Mouse (Mus musculus) hindbrain, embryonic 15.5 days (tissue): Measurements from ENCODE around the gene Rxylt1. TPM values are rescaled to one million over a fixed set of nuclear protein-coding genes. Genes with fewer than 3 reads are reported as not detected.

ENCODE experiments used
- ATAC-seq: fragments of 200-750 bp; cut with Nextera tagmentation; 2 replicates; pipeline ENCODE4 v1.8.0; 2017; ENCODE audit warnings: low read depth, moderate number of reproducible peaks, moderate TSS enrichment; ENCODE audit not compliant: low FRiP score
- H3K27ac ChIP-seq: fragments of 300-500 bp; sonication (generic); replicated peaks from 2 replicates; pipeline ENCODE4 v1.5.1; 2015; ENCODE audit warnings: mild to moderate bottlenecking, inconsistent platforms
- H3K27me3 ChIP-seq: fragments of 300-500 bp; sonication (generic); 2 replicates; pipeline ENCODE4 v1.6.1; 2015; ENCODE audit warnings: control low read depth, inconsistent platforms
- H3K36me3 ChIP-seq: fragments of 300-500 bp; sonication (generic); 2 replicates; pipeline ENCODE4 v1.6.1; 2015; ENCODE audit warnings: control low read depth, inconsistent platforms
- H3K4me1 ChIP-seq: fragments of 300-500 bp; sonication (generic); replicated peaks from 2 replicates; pipeline ENCODE4 v1.6.1; 2015; ENCODE audit warnings: control low read depth, inconsistent platforms
- H3K4me2 ChIP-seq: fragments of 300-500 bp; sonication (generic); 2 replicates; pipeline ENCODE4 v1.6.1; 2015; ENCODE audit warnings: moderate library complexity, mild to moderate bottlenecking, inconsistent platforms
- H3K4me3 ChIP-seq: fragments of 300-500 bp; sonication (generic); 2 replicates; pipeline ENCODE4 v1.5.1; 2015; ENCODE audit warnings: mild to moderate bottlenecking, inconsistent platforms
- H3K9ac ChIP-seq: fragments of 300-500 bp; sonication (generic); 2 replicates; pipeline ENCODE4 v1.6.1; 2015; ENCODE audit warnings: inconsistent platforms
- H3K9me3 ChIP-seq: fragments of 300-500 bp; sonication (generic); 2 replicates; pipeline ENCODE4 v1.6.1; 2016; ENCODE audit warnings: control low read depth, inconsistent platforms
- WGBS: fragments of 180-500 bp; shearing (Covaris S2); methylation state at CpG from one replicate; pipeline ENCODE4 v1.1.7; 2015; 5-methylcytosine and 5-hydroxymethylcytosine counted together
- polyA plus RNA-seq: library from polyadenylated mRNA; unstranded; fragments of >200 nt; fragmentation: Nextera tagmentation; extraction: Ambion mirVana; gene quantifications from 2 replicates; pipeline ENCODE4 v1.2.1, GENCODE M21; 2015

Gene Rxylt1
- polyA plus RNA-seq: 39.5 and 42.3 TPM in 2 replicates

DNA sequence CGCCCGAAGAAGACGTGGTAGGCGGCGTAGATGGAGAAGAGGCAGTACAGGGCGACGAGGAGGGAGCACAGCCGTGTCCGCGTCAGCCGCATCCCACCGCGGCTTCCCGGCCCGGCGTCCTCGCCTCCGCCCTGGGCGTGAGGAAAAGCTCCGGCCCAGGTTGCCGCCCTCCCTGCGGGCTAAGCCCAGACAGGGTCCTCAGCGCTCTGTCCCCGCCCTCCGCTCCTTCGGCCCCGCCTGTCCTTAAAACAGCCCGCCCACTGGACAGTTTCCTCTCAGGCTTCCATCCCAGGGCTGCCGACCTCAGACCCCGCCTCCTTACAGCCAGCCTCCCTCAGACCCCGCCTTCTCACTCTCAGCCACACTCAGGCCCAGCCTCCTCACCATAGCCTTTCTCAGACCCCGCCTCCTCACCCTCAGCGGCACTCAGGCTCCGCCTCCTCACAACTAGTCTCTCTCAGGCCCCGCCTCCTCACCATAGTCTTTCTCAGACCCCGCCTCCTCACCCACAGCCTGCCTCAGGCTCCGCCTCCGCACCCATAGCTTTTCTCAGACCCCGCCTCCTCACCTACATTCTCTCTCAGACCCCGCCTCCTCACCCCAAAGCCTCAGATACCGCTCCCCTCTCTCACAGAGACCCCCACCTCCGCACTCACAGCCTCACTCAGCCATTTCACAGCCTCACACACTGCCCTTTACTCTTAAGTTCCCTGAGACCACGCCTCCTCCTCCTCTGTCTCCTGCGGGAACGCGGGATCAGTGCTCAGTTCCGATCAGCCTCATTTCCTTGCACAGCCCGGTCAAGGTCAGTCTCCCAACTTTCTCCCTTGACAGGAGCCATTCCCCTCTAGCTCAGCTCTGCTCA lies at the start of gene Rxylt1:
Rxylt1 (minus strand) TSS at position 392 of the 865 bp plus-strand sequence.
- H3K9me3 ChIP-seq: no peaks in the 10 kb centered on the region
- peak within 1 kb of the TSS; percentile 93 for H3K27ac ChIP-seq
- peak within 1 kb of the TSS; percentile 86 for H3K9ac ChIP-seq
- ATAC-seq: peak; percentile 98
- 0 out of 2 replicates have a peak, but pooled peaks cover 6% of the 10 kb centered on the region for H3K36me3 ChIP-seq
- H3K4me3 ChIP-seq: peak within 1 kb of the TSS; percentile 89
- H3K4me1 ChIP-seq: peaks cover 12% of the 10 kb centered on the region
- 1% methylated on average over 45 of the region's 48 CpGs for WGBS
- H3K27me3 ChIP-seq: no peaks in the 10 kb centered on the region
- H3K4me2 ChIP-seq: peak within 1 kb of the TSS; percentile 91

DNA sequence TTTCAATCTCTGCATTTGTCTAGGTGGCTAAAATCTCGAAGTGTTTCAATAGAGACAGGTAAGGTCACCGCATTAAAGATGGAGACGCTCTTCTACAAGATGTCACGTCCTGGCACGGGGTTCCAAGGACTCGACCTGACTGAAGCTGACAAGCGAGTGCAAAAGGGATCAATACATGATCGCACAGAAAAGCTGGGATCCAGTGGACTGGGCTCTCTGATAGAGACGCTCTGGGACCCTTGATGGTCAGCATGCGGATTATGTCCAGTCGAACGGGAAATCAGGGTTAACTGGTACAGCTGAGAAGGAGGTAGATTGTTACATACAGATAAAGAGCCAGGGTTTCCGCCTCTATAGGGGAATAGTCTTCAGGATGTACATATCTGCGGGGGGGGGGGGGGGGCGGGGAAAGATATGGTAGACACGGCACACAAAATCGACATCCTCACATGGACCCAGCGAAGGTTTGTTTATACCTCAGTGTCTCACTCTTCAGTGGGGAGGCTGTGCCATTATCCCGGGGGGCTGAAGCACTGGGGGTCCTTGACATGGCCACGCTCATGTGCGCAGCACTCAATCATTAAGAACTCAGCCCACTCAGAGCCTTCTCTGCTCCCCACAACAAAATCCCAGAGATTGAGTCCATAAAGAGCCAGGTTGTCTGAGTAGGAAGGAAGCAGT lies 24.3 kb upstream of the Rxylt1 start:
- Histone ChIP-seq H3K4me1 (peaks cover 7% of the 10 kb centered on the region), H3K4me3 (peak overlapping the region; percentile 23), H3K9me3 (no peaks in the 10 kb centered on the region), H3K27ac (no peak overlapping the region), H3K4me2 (peak overlapping the region; percentile 52), H3K9ac (no peak overlapping the region), H3K36me3 (no peaks in the 10 kb centered on the region), H3K27me3 (no peaks in the 10 kb centered on the region)
- WGBS: 71% methylated on average over 21 of the region's 21 CpGs
- no peak for ATAC-seq

DNA sequence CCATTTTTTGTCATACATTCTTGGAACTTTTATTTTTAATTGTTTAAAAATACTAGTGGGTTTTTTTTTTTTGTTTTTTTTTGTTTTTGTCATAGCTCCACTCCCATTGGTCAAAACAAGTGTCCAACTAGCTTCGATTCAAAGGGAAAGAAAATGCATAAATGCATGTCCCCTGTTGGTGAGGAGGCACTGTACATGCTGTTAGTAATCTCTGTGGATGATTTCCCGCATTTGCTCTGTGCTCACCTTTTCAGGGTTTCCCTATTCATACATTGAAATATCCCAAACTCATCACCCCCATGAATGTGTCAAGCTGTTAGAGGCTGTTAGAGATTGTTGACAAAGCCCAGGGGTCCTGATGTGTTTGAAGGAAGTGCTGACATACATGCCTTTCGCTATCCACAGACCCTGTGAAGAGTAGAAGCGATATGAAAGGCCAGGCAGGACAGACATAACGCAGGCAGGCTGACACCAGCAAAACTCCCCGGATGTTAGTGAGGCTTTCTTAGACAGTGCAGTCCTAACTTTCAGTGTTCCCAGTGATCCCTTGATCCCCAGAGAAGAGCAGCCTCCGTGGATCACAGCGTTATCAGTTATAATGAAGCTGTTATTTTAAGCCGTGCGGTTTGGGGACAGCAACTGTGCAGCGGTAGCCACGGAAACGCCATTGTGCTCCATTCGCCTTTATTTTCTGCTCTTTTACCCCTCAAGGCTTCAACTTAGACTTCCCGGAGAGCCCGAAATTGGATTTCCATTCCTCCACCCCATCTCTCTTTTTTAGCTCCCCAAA lies 23.5 kb upstream of the Rxylt1 start:
- Histone ChIP-seq H3K27ac (no peak overlapping the region), H3K36me3 (no peaks in the 10 kb centered on the region), H3K9ac (no peak overlapping the region), H3K4me3 (peak overlapping the region; percentile 23), H3K9me3 (no peaks in the 10 kb centered on the region), H3K27me3 (no peaks in the 10 kb centered on the region), H3K4me1 (peaks cover 7% of the 10 kb centered on the region), H3K4me2 (peak overlapping the region; percentile 52)
- ATAC-seq: peak; percentile 59; the same call in 1 of the 2 replicates
- WGBS: 27% methylated on average over 16 of the region's 16 CpGs

DNA sequence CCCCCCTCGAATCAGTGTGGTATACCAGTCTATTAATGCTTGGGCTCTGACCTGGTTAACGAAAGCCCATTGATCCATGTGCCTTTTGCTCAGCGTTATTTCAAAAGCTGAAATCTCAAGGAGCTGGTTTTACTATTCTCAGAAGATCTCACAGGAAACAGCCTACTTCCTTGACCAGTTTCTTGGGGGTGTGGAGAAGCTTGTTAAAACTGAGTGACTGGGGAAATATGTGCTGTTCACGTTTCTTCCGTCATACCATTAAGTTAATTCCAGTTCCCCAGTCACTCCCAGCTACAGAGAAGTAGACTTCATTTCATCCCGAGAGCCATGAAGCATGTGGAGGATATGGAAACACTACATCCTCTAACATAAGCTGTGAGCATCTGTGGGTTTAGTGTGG lies 22.3 kb upstream of the Rxylt1 start:
- ATAC-seq: no peak
- no peaks in the 10 kb centered on the region for H3K36me3 ChIP-seq
- H3K4me3 ChIP-seq: no peak overlapping the region
- 73% methylated on average over 6 of the region's 6 CpGs for WGBS
- H3K9ac ChIP-seq: no peak overlapping the region
- no peaks in the 10 kb centered on the region for H3K27me3 ChIP-seq
- H3K4me2 ChIP-seq: no peak overlapping the region
- no peak overlapping the region for H3K27ac ChIP-seq
- peaks cover 7% of the 10 kb centered on the region for H3K4me1 ChIP-seq
- no peaks in the 10 kb centered on the region for H3K9me3 ChIP-seq

DNA sequence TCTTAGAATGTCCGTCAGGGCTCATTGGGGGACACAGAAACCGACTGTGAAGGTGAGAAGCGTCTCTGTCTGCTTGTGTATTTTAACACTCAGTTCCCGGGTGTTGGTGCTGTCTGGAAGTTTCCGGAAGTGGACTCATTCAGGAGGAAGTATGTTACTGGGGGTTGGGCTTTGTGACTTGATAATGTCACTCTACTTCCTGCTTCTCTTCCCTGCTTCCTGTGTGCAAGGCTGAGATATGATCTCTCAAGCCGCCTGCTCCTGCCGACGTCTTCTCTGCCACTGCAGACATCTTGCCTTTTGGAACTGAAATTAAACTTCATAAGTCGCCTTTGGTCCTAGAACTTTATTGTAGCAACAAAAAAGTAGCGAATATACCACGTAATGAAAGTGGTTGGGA lies 19.5 kb upstream of the Rxylt1 start:
- no peak for ATAC-seq
- Histone ChIP-seq H3K27me3 (no peaks in the 10 kb centered on the region), H3K27ac (no peak overlapping the region), H3K4me2 (no peak overlapping the region), H3K4me3 (no peak overlapping the region), H3K4me1 (peaks cover 7% of the 10 kb centered on the region), H3K9ac (no peak overlapping the region), H3K36me3 (no peaks in the 10 kb centered on the region), H3K9me3 (no peaks in the 10 kb centered on the region)
- 91% methylated on average over 11 of the region's 11 CpGs for WGBS

DNA sequence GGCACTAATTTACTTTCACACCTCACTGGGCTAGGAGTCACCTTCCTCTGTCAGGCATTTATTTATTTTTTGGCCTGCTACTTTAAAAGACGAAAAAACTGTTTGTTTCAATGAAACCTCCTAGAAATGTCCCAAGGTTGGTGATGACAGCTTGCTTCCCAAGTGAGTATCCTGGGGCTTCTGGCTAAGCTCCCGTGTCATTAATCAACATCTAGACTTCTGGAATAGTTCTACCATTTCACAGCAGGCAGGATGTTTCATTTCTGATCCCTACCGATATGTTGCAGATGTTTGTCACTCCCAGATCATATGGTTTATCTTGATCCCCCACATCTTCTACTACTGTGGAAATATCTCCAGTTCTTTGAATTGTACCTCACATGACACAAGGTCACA lies 9.5 kb upstream of the Rxylt1 start:
- H3K27me3 ChIP-seq: no peaks in the 10 kb centered on the region
- no peaks in the 10 kb centered on the region for H3K36me3 ChIP-seq
- no peak overlapping the region for H3K9ac ChIP-seq
- H3K4me3 ChIP-seq: no peak overlapping the region
- H3K9me3 ChIP-seq: no peaks in the 10 kb centered on the region
- H3K4me1 ChIP-seq: no peaks in the 10 kb centered on the region
- no peak overlapping the region for H3K4me2 ChIP-seq
- WGBS: 74% methylated on average over 3 of the region's 3 CpGs
- no peak overlapping the region for H3K27ac ChIP-seq
- ATAC-seq: no peak

DNA sequence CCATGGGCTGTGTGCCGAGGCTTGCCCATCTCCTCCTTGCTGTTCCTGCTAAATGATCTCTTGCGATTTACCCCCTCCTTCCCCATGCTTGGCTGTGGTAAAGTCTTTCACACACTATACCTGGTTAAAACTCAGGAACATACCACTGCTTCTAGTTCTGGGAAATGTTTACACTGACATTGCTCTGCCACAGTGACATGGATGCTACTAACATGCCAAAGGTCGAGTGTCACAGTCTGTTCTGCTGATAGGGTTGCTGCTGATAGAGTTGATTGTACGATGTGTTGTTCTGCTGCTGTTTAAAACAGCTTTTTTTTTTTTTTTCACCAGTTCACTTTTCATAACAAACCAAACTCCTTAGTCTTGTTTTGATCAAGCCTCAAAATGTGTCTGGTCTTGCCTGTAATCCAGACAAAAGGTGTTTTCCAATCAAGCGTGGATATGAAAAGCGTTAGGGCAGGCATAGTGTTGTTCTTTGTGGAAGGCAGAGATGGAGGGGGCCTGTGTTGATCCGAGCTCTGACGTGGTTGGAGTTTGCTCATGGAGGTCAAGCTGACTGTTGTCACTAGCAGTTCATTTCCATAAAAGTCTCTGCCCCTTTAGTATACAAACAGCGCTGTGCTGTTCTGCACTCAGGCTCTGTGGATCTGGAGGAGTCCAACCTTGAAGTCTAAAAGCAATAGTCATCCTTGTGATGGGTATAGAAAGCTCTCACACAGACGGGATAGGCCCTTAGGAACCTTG lies 8.9 kb upstream of the Rxylt1 start:
- 57% methylated on average over 10 of the region's 10 CpGs for WGBS
- Histone ChIP-seq H3K9ac (no peak overlapping the region), H3K27ac (no peak overlapping the region), H3K36me3 (no peaks in the 10 kb centered on the region), H3K4me2 (no peak overlapping the region), H3K4me1 (no peaks in the 10 kb centered on the region), H3K9me3 (no peaks in the 10 kb centered on the region), H3K27me3 (no peaks in the 10 kb centered on the region), H3K4me3 (no peak overlapping the region)
- ATAC-seq: no peak

DNA sequence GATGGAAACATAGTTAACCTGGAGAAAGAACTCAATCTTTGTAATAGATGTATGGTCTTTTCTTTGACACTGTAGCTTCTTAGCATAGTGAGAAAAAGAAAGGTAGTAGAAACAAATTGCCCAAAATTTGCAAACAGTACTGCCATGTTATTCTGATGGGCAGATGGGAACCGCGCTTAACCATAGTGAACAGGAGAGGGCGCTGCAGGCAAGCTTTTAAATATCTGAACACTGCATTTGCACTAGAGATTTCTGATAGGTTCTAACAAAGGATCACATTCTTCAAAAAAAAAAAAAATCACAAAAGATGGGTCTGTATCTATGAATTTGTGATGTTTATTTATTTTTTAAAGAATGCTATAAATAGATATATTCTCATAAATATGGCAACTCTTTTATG lies 8.2 kb upstream of the Rxylt1 start:
- no peak overlapping the region for H3K4me3 ChIP-seq
- no peak overlapping the region for H3K9ac ChIP-seq
- no peaks in the 10 kb centered on the region for H3K9me3 ChIP-seq
- no peaks in the 10 kb centered on the region for H3K4me1 ChIP-seq
- H3K4me2 ChIP-seq: no peak overlapping the region
- no peaks in the 10 kb centered on the region for H3K36me3 ChIP-seq
- no peaks in the 10 kb centered on the region for H3K27me3 ChIP-seq
- no peak for ATAC-seq
- H3K27ac ChIP-seq: no peak overlapping the region
- WGBS: under 1% methylated on average over 3 of the region's 3 CpGs

DNA sequence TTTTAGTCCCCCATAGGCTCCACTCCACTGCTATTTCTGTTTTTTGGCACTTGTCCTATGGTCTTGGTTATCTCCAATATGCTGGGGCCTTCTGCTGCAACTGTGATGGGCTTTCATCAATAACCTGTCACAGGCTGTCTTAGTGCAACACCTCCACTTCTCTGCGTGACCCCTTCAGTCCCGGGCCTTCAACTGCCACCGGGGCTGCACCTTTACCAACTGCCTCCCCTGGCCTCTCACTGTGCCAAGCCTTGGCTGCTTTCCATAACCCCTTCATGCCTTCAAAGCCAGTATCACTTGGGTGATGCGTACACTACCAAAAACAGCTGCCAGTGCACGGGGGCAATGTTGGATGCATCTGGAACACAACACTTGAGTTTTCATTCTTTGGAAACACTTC lies 5.5 kb upstream of the Rxylt1 start:
- Histone ChIP-seq H3K9ac (no peak overlapping the region), H3K27ac (no peak overlapping the region), H3K4me3 (no peak overlapping the region), H3K9me3 (no peaks in the 10 kb centered on the region), H3K4me2 (no peak overlapping the region), H3K27me3 (no peaks in the 10 kb centered on the region), H3K4me1 (no peaks in the 10 kb centered on the region), H3K36me3 (no peaks in the 10 kb centered on the region)
- no peak for ATAC-seq
- WGBS: 79% methylated on average over 5 of the region's 5 CpGs

DNA sequence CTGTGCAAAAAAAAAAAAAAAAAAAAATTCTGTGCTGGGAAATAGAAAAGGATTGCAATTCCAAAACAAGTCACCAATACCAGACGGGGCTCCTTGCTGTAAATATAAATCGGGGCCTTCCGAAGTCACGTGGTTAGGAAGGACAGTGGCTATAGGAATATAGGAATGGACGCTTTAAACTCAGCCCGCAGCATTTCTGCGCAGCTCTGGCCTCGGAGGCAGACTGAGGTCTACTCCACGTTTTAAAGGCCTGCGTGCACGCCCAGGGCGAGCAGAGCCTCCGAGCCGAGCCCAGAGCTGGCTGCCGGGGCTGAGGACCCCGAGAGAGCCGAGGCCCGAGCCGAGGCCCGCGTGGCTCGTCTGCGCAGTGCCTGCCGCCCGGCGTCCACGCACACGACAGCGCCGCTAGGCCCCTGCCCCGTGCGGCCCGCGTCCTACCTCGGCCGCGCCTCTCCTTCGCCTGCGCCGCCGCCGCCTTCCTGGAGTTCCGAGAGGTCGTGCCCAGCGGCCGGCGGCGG lies 650 bp downstream of the Rxylt1 start:
- Histone ChIP-seq H3K4me2 (peak overlapping the region; percentile 91), H3K9me3 (no peaks in the 10 kb centered on the region), H3K27me3 (no peaks in the 10 kb centered on the region), H3K27ac (peak overlapping the region; percentile 93), H3K36me3 (0 out of 2 replicates have a peak, but pooled peaks cover 6% of the 10 kb centered on the region), H3K4me3 (peak overlapping the region; percentile 89), H3K4me1 (peaks cover 12% of the 10 kb centered on the region), H3K9ac (peak overlapping the region; percentile 86)
- no peak; the same call in 1 of the 2 replicates for ATAC-seq
- under 1% methylated on average over 48 of the region's 48 CpGs for WGBS

DNA sequence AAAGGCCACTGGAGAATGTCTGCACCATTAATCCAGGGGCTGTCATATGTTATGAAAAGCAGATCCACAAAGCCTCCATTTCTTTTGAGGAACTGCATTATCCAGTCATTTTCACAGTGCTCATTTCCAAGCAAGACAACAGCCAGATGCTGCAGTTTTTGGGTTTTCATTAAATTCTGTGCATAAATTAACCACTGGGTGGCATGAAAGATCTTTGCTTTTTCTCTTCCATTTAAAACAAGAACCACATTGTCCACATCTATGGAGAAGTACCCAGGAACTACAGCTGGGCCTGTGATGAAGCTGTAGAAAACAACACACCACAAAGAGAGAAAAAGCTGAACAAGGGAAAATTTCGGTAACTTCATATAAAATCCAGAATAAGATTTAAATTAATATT lies 6.7 kb downstream of the Rxylt1 start:
- Histone ChIP-seq H3K9ac (no peak overlapping the region), H3K36me3 (peaks cover 46% of the 10 kb centered on the region)

More for the DNA sequence above, 6.7 kb downstream of the Rxylt1 start:
- Histone ChIP-seq H3K4me2 (no peak overlapping the region), H3K4me3 (no peak overlapping the region), H3K27me3 (no peaks in the 10 kb centered on the region), H3K27ac (no peak overlapping the region), H3K9me3 (peaks cover 11% of the 10 kb centered on the region; the same call in 1 of the 2 replicates), H3K4me1 (peaks cover 6% of the 10 kb centered on the region)
- WGBS: 93% methylated on average over 1 of the region's 1 CpGs
- ATAC-seq: no peak
